Mouse (Mus musculus) WW6 (cell line): ENCODE data around the gene 1700010B08Rik.

Experiments used
- DNase-seq: peaks from one replicate; pipeline ENCODE4 v3.0.0-alpha.2; 2013; ENCODE audit warnings: low read depth, low spot score

The 1700010B08Rik gene

DNA sequence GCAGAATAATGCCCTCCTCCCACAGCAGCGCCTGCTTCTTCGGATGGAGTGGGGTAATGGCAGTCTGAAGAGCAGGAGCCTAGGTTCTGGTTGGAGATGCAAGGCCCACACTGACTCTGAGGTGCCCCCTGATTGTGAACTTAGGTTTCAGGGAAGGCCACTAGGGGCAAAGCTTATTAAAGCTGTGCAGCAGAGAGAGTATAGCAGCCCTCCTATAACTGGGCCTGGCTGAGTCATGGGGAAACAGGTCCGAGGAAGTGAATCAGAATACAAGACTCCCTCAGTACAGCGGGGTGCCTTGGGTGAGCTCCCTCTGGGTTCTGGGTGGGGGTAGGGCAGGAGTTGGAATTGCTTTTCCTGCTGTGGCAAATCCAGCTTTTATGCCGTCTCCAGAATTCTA is 51.4 kb downstream of the 1700010B08Rik start:
- peak; percentile 28 for DNase-seq
